Mouse (Mus musculus) thymus, postnatal 0 days (tissue): ENCODE results near the gene Hnrnpul1. TPM values are rescaled to one million over a fixed set of nuclear protein-coding genes. Genes with fewer than 3 reads are reported as not detected.
"Not testable (repeated sequence)": the region's sequence is repeated elsewhere in the genome, so short reads cannot be mapped to it uniquely, and the experiment has no call there.

Source experiments
- DNase-seq: peaks from one replicate; pipeline ENCODE4 v3.0.0-alpha.2; 2015; ENCODE audit warnings: low spot score
- polyA plus RNA-seq: library from polyadenylated mRNA; unstranded; fragments of >200 nt; fragmentation: Nextera tagmentation; extraction: Ambion mirVana; gene quantifications from 2 replicates; pipeline ENCODE4 v1.2.1, GENCODE M21; 2015

Gene Hnrnpul1
- polyA plus RNA-seq = 64.9 and 66.2 TPM in 2 replicates

DNA sequence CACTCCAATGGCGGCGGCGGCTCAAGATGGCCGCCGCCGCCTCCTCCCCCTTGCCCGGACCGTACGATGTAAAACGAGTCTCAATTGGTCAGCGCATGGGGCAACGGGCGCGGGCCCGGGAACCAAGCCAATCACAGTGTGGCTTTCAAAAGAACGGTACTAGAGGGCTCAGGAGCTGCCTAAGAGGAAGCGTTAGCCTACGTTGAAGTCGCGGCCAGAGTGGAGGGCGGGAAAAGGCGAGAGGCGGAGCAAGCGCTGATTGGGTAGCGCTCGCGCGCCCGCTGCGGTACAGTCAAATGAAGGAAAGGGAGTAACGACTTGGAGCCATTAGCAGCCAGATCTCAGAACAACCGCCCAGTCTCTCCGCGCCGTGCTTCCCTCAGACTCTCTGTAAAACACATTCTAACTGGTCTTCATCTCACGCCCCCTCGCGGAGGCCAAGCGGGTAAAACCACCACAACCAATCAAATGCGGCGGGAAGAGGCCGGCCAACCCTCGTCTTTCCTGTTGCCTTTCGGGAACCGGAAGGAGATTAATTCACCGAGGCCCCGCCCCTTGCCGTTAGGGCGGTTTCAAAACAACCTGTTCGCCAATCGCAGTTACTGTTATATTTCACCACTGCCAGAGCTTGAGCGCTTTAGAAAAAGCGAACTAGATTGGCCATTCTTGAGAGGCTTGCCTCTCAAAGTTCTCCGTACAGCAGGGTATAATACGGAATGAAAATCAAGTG is at the start of gene Hnrnpul1:
Hnrnpul1 (minus strand) TSS at position 20 of the 730 bp plus-strand sequence.
- peak; percentile 99 for DNase-seq

DNA sequence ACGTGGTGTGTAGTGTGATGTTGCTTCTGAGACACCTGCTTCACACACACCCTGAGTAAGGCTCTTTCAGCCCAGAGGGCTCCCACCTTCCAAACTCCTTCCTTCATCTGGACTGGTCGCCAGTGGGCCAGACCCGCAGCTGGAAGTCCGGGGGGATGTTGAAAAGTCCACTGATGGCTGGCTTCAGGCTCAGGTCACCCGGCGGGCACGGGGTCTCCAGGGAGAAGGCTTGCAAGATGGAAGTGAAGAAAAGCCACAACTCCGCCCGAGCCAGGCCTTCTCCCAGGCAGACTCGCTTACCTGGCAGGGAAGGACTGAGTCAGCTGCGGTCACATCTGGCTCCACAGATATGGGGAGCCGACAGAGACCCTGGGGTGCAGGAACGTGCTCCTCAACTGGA is 48.9 kb upstream of the Hnrnpul1 start:
- no peak for DNase-seq

DNA sequence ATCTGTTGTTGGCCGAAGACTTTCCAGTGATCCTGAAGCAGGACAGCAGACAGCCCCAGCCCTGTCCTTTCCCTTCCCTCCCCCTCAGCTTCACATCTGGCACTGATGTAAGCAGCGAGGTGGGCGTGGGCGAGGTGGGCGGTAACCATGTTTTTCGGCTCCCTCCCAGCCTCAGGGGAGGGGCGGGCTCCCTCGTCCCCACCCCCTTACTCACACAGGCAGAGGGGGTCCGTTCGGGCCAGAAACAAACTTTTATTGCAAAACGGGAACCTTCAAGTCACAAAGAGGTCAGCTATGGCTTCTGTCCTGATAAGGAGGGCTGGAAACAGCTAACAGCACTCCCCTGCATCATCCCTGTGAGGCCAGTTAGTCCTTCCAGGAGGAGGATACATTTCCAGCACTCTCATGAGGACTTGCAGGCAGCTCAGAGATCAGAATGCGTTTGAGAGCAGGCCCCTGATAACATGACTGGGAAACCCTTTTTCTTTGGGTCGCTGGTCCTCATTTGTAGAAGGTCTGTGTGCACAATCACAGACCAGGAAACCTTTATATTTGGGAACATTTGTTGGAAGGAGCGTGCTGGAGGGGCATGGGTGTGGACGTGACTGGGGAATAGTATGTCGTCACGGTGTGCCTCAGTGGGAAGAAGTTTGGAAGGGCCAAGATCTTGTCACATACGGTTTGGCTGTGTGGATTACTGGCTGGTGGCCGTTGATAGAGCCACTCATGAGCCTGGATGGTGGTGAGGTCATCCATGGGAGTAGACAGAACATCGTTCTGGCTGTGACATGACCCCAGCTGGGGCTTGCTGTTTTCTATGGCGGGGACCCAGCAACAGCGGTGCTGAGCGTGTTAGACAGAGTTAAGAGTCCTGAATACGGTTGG is 47.9 kb upstream of the Hnrnpul1 start:
- DNase-seq = no peak

DNA sequence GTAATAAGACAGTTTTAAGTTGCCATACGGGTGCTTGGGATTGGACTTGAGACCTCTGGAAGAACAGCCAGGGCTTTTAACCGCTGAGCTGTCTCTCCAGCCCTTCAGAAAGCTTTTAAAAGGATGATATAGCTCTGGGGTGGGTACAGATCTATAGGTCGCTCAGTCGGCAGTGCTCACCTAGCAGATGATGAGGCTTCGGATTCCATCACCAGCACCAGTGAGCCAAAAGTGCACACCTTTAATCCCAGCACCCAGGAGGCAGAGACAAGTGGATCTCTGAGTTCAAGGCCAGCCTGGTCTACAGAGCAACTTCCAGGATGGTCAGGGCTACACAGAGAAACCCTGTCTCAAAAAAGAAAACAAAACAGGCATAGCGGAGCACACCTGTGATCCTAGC is 46.5 kb upstream of the Hnrnpul1 start:
- DNase-seq = no peak

DNA sequence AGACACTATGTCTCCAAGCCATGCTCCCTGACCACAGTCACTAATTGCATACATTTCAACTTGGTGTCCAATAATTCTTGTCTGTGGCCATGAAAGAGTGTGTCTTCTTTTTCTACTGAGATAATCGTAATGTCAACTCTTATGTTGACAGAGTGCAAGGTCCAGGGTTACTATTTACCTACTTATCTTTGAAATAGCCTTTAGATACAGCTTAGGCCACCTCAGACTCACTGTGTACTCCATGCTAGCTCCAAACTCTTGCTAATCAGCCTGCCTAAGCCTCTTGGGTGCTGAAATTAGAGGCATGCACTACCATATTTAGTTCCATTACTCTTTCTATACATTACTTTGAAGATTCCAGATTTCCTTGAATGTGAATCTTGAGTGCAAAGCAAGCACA is 44.8 kb upstream of the Hnrnpul1 start:
- DNase-seq = no peak

DNA sequence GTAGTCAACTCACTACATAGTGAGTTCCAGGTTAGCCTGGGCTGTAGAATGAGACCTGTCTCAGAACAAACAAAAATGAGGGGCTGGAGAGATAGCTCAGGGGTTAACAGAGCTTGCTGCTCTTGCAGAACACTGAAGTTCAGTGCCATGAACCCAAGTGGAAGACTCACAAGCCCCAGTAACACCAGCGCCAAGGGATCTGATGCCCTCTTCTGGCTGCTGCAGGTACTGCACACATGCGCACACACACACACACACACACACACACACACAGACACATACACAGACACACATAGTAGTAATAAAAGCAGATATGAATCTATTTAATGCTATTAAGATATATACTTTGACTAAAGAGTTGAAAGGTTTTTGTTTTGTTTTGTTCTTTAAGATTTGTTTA is 44.0 kb upstream of the Hnrnpul1 start:
- DNase-seq = no peak

DNA sequence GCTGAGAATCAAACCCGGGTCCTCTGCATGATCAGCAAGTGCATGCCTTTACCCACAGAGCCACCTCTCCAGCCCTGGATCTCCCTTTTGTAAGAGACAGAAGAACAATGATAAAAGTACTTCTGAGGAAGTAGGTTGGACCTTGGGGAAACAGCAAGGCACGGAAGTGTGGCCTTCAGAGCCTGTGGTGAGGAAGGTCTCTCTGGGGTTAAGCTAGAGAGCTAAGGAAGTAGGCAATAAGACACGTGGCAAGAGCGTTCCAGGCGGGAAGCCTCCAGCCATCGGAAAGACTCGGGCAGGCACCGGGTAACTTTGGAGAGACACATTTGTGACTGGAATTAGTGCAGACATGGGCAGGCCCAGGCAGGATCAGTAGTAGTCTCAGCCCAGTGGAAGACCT is 40.2 kb upstream of the Hnrnpul1 start:
- no peak for DNase-seq

DNA sequence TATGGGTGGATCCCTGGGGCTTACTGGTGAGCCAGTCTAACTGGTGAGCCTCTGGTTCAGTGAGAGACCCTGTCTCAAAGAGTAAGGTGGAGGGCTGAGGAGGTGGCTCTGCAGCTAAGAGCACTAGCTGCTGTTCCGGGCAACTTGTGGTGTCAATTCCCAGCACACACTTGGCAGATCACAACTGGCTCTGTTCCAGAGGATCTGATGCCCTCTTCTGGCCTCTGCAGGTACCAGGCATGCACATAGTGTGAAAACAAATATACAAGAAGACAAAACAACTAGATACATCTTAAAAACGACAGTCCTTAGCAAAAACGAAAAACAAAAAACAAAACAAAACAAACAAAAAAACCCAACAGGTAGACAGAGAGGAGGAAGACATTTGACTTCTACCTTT is 39.1 kb upstream of the Hnrnpul1 start:
- DNase-seq = no peak

DNA sequence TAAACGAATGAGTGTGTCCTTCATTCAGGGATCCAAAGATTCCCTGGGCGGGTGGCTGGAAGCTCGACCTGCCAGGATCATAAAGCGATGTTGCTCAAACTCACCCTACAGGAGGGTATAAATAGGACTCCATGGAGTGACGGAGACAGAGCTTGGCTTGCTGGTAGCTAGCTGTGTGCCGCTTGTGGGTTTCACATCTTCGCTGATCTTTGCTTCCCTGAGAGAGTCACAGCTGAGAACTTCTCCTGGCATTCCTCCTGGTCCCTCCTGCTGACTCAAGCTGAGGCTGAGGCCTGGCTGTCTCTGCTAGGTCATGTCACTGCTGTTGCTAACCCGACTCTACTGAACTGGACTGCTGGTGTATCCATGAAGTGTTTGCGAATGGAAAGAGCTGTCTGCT is 38.4 kb upstream of the Hnrnpul1 start:
- DNase-seq = not testable (repeated sequence)

DNA sequence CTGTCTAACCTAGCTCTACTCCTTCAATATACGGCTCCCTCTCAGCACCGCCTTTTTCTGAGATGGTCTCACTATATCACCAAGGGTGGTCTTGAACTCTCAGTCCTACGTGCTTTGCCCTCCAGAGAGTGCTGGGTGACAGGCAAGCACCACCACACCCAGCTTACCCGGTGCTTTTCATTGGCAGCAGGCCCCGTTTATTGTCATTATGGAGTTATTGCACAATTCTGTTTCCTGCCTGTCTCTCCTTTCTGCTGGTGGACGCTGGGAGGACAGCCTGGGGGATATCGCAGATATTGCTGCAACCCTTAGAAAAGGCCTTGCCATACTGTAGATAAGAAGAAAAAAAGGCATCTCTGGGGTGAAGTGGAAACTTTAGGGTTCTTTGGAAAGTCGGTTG is 36.1 kb upstream of the Hnrnpul1 start:
- no peak for DNase-seq

DNA sequence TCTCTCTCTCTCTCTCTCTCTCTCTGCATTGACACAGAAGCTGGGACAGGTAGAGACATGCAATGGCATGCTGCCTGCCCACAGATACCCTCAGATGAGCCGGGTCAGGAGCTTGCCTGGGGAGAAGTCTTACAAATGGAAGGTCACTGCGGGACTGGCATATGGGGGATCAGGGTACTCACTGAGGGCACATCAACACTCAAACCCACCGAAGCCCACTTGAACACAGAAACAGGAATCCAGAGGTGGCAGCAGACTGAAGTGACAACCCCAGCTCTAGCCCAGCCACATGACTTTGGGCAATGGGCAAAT is 34.5 kb upstream of the Hnrnpul1 start:
- DNase-seq = no peak

DNA sequence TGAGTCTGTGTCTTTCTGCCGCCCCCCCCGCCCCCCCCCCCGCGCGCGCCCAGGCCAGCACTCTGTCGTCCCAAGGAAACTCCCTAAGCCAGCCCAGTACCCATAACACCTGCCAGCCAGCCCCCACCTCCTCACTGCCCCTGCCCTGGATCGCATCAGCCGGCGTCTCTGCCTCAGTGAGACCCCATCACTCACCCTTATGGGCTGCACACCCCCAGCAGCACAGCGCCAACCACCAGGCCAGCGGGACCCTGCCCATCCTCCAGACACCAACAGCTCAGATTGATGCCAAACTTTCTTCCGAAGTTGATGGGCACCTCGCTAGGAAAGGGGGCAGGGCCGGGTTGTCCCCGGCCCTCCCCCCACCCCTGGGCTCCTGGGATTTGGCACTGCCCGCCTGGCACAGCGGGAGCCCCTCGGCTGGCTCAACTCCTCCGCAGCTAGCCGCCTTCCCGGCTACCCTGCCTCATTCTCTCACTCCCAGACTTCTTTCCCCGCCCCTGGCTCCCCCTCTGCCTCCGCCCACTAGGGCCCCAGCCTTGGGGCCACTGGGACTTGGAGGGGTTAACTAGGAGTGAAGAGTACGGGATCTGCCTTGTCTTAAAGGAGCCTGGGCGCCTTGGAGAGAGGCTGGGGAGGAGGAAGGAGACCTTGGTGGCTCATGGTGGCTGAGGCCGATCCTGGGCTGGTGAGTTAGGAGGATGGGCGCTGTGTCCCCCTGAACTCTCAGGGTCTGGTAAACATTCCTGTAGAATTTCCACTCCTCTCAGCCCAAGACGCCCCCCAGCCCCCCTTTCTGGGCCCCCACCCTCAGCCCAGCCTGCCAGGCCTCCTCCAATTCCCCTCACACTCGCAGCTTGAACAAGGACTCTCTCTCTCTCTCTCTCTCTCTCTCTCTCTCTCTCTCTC is 33.9 kb upstream of the Hnrnpul1 start, which contains the start of gene Axl:
Axl (minus strand) TSS at position 486 of the 909 bp plus-strand sequence.
- DNase-seq = no peak

DNA sequence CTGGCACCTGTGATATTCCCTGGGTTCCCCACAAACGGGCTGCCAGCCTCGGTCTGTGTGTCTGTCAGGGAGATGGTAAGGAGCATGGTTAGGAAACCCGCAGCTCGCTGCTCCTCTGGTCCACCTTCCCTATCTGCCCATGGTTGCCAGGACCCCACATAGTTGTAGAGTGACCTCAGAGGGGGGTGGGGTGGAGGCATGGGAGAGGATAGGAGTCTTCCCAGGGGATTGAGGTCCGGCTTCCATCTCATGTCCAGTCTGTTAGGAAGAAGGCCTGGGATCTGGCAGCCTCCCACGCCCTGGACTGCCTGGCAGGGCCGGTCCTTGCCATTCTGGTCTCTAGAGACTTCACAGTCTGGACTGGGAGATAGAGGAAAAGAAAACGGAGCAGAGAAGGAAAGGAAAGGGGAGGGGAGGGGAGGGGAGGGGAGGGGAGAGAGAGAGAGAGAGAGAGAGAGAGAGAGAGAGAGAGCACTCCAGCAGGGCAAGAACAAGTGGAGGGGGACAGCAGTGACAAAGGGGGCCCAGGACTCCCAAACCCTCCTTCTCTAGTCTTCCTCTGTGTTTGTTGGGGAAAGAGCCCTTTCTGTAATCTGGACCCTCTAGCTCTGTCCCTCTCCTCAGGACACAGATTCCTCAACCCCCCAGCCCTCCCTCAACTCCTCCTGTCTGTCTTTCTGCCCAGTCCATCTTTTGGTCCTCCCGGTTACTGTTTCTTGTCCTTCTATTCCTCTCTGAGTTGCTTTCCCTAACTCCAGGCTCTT is 33.1 kb upstream of the Hnrnpul1 start:
- DNase-seq = no peak

DNA sequence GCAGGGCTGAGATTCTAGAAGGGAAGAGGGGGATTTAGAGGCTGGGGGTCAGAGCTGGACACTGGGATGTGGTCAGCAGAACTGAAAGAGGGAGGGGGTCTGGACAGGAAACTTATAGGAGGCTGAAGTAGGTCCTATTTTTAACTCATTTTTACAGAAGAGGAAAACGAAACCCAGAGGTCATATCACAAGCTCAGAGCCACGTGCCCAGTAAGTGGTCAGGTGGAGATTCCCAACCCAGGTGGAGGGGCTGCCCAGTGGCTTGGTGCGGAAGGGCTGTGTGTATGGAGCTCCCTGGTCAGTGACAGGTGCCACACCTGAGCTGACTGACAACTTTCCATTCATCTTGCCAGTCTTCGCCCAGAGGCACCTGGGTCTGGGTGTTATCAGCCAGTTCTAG is 32.4 kb upstream of the Hnrnpul1 start:
- no peak for DNase-seq

DNA sequence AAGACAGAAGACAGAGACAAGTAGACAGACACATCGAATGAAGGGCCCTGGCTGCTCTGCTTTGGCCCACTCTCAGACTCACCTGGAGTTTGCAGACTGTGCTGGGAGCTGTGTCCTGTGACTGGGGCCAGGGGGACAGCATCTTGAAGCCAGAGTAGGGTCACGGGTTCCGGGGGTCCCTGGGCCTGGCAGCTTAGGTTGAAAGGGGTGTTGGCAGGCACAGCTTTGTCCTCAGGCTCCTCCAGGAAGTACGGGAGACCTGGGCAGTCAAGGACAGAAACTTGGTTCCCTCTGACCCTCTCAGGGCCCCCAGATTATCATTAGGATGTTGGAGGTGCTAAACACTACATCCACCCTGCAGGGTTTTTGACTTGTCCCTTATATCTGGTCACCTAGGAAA is 31.2 kb upstream of the Hnrnpul1 start:
- DNase-seq = no peak

DNA sequence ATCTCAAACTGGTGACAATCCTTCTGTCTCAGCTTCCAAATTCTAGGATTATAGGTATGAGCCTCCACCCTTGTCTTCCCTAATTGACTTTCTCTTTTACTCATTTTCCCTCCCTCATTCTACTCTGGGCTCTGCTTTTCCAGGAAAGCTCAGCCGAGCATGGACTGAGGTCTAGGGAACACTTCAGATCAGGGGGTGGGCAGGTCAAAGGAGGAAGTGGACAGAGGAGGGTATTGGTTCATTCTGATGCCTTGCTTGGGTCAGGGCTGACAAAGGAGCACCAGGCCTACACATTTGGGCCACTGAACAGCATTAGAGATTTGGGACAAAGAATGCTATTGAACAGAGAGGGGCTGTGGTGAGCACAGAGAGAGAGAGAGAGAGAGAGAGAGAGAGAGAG is 30.3 kb upstream of the Hnrnpul1 start:
- no peak for DNase-seq

DNA sequence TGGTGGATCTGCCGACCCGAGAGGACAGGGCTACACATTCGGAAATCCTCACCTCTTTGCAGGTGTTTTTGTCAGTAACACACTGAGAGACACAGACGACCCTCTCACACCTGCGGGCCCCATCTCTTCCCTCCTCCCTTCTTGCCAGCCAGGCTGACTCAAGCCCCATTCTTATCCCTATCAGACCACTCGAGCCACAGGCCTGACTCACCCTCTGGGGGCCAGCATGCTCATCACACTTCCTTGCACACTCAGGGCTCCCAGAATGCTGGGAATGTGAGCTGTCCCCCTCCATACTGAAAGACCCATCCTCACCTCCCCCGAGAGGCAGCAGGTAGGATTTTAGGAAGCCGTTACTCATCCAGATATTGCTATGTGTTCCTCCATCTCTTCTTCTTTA is 29.2 kb upstream of the Hnrnpul1 start:
- DNase-seq = no peak

DNA sequence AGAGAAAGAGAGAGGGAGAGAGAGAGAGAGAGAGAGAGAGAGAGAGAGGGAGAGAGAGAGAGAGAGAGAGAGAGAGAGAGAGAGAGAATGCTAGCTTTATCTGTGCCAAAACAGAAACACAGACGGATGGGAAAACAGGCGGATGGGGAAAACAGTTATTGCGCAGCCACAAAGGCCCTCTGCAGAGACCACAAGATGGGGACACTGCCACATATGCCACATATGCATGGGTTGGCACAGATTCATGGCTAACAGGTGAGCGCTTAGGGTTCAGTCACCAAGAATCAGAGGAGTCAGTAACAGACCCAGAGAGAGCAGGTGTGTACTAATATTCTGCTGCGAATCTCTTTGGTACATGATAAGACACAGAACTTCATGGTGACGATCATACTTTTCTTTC is 28.2 kb upstream of the Hnrnpul1 start:
- peak; percentile 23 for DNase-seq

DNA sequence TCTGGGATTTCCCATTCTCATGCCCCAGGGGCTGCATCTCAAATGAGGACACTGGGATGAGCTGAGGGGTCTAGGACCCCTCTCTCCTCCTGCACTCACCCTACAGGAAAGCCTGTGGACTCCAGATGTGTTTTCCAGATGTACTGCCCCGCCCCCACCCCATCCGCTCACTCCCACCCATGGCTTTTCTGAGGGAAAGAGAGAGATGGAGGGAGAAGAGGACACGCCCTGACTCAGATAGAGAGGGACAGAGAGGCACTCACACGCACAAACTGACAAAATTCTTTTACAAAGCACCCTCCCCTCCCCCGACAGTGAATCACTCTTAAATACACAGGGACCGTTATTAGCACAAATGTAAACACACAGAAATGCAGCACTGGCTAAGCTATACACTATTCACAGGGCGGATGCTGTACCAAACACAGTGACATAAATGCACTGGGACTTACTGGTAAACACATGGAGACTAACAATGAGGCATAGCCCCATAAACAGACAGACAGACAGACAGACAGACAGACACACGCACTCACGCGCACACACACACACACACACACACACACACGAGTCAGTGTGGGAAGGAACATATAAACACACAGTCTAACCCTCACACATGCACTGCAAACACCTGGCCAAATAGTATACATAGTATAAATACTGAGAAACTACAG is 27.5 kb upstream of the Hnrnpul1 start:
- DNase-seq = no peak

DNA sequence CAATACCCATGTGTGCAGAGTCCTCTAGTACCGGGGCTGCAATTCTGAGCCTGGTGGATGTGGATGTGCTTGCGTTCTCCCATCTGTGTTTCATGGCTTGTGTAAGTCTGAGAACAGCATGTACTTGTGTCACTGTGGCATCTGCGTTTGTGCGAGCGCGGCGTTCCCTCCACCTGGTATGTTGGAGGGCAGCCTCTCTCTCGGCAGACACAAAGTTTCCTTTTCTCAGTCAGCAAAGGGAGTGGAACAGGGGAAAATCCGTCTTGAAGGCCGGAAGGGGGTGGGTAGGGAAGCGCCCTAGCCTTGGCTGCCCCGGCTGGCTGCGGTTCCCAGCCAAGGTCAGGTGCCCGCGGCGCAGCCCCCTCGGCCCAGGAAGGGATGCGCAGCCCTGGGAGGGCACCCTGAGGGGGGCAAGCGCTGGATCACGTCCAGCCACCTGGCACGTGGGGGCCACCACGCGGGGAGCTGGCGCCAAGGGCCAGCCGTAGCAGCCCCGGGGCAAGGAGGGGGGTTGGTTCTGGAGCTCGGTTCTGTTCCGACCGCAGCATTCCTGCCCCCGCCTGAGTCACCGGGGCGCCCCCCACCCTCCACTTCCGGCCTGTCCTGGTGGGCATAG is 26.9 kb upstream of the Hnrnpul1 start:
- DNase-seq = peak; percentile 57
